Mouse (Mus musculus): ENCODE data around the gene Gm45902. TPM values are rescaled to one million over a fixed set of nuclear protein-coding genes. Genes with fewer than 3 reads are reported as not detected.

Gm45902 gene
- 9.2 and 9.7 TPM in 2 replicates for polyA plus RNA-seq (2015; fragmentation: Nextera tagmentation; extraction: Ambion mirVana)

- Histone ChIP-seq H3K27me3 (replicated peaks) (no peaks in the 10 kb centered on the region), H3K9ac (peak within 1 kb of the TSS; percentile 82), H3K36me3 (replicated peaks) (peaks cover 17% of the 10 kb centered on the region; the same call in 1 of the 2 replicates), H3K9me3 (no peaks in the 10 kb centered on the region), H3K4me2 (peak within 1 kb of the TSS; percentile 85), H3K27ac (peak within 1 kb of the TSS; percentile 85), H3K4me3 (peak within 1 kb of the TSS; percentile 82), H3K4me1 (peaks cover 15% of the 10 kb centered on the region)
- ATAC-seq (replicated peaks) = peak; percentile 100
- WGBS = 1% methylated on average over 60 of the region's 60 CpGs
Observed at GRCm38 (mm10) chr2:3512552-3513454, at the start of gene Gm45902, which contains the start of the genes Hspa14 and Cdnf. TSS of gene Gm45902 (minus strand) at chr2:3512790. TSS of gene Hspa14 (minus strand) at chr2:3512814. TSS of gene Cdnf (plus strand) at chr2:3513030.

- Histone ChIP-seq H3K9ac (no peak overlapping the region), H3K27me3 (replicated peaks) (no peaks in the 10 kb centered on the region), H3K4me3 (no peak overlapping the region), H3K4me1 (no peaks in the 10 kb centered on the region), H3K4me2 (no peak overlapping the region), H3K27ac (no peak overlapping the region), H3K9me3 (no peaks in the 10 kb centered on the region), H3K36me3 (replicated peaks) (no peaks in the 10 kb centered on the region)
- 4% methylated on average over 4 of the region's 4 CpGs for WGBS
- ATAC-seq (replicated peaks) = 0 out of 2 replicates have a peak, but pooled peaks have one; percentile 63
Observed at GRCm38 (mm10) chr2:3546588-3546987, 34.0 kb upstream of the Gm45902 start.

GRCm38 (mm10) chr2:3546055-3546454, 33.5 kb upstream of the Gm45902 start:
- Histone ChIP-seq H3K36me3 (replicated peaks) (no peaks in the 10 kb centered on the region), H3K4me2 (no peak overlapping the region), H3K9me3 (no peaks in the 10 kb centered on the region), H3K27me3 (replicated peaks) (no peaks in the 10 kb centered on the region), H3K27ac (no peak overlapping the region), H3K4me3 (no peak overlapping the region), H3K9ac (no peak overlapping the region), H3K4me1 (no peaks in the 10 kb centered on the region)
- 84% methylated on average over 2 of the region's 2 CpGs for WGBS
- ATAC-seq (replicated peaks) = no peak

GRCm38 (mm10) chr2:3541307-3542079, 28.9 kb upstream of the Gm45902 start:
- H3K9ac ChIP-seq = no peak overlapping the region
- H3K4me3 ChIP-seq = no peak overlapping the region
- H3K27me3 ChIP-seq (replicated peaks) = no peaks in the 10 kb centered on the region
- no peak overlapping the region for H3K27ac ChIP-seq
- no peaks in the 10 kb centered on the region for H3K4me1 ChIP-seq
- 80% methylated on average over 9 of the region's 9 CpGs for WGBS
- no peaks in the 10 kb centered on the region for H3K36me3 ChIP-seq (replicated peaks)
- no peak for ATAC-seq (replicated peaks)
- H3K4me2 ChIP-seq = no peak overlapping the region
- H3K9me3 ChIP-seq = no peaks in the 10 kb centered on the region

GRCm38 (mm10) chr2:3526288-3526687, 13.7 kb upstream of the Gm45902 start:
- ATAC-seq (replicated peaks) = no peak
- Histone ChIP-seq H3K4me3 (no peak overlapping the region), H3K9me3 (no peaks in the 10 kb centered on the region), H3K9ac (no peak overlapping the region), H3K4me2 (no peak overlapping the region), H3K27ac (no peak overlapping the region), H3K36me3 (replicated peaks) (no peaks in the 10 kb centered on the region), H3K4me1 (no peaks in the 10 kb centered on the region), H3K27me3 (replicated peaks) (no peaks in the 10 kb centered on the region)
- WGBS = 83% methylated on average over 6 of the region's 6 CpGs

- 83% methylated on average over 4 of the region's 4 CpGs for WGBS
- H3K9me3 ChIP-seq = no peaks in the 10 kb centered on the region
- no peaks in the 10 kb centered on the region for H3K4me1 ChIP-seq
- no peak overlapping the region for H3K4me3 ChIP-seq
- H3K4me2 ChIP-seq = no peak overlapping the region
- H3K36me3 ChIP-seq (replicated peaks) = no peaks in the 10 kb centered on the region
- H3K27ac ChIP-seq = no peak overlapping the region
- H3K27me3 ChIP-seq (replicated peaks) = no peaks in the 10 kb centered on the region
- ATAC-seq (replicated peaks) = no peak
- no peak overlapping the region for H3K9ac ChIP-seq
Observed at GRCm38 (mm10) chr2:3522558-3522957, 10.0 kb upstream of the Gm45902 start.

GRCm38 (mm10) chr2:3512076-3512475, 514 bp downstream of the Gm45902 start:
- WGBS = under 1% methylated on average over 15 of the region's 15 CpGs
- Histone ChIP-seq H3K27ac (peak overlapping the region; percentile 83), H3K9me3 (no peaks in the 10 kb centered on the region)

GRCm38 (mm10) chr2:3500886-3501285, 11.7 kb downstream of the Gm45902 start:
- no peak overlapping the region for H3K9ac ChIP-seq
- no peak overlapping the region for H3K4me3 ChIP-seq
- no peaks in the 10 kb centered on the region for H3K9me3 ChIP-seq
- H3K27ac ChIP-seq = no peak overlapping the region
- no peak for ATAC-seq (replicated peaks)
- peaks cover 34% of the 10 kb centered on the region for H3K36me3 ChIP-seq (replicated peaks)
- H3K4me2 ChIP-seq = no peak overlapping the region
- H3K27me3 ChIP-seq (replicated peaks) = no peaks in the 10 kb centered on the region
- no peaks in the 10 kb centered on the region for H3K4me1 ChIP-seq
- WGBS = 95% methylated on average over 5 of the region's 5 CpGs

More at GRCm38 (mm10) chr2:3512076-3512475, 514 bp downstream of the Gm45902 start:
- peaks cover 19% of the 10 kb centered on the region; the same call in 1 of the 2 replicates for H3K36me3 ChIP-seq (replicated peaks)
- no peak for ATAC-seq (replicated peaks)
- H3K4me1 ChIP-seq = peaks cover 15% of the 10 kb centered on the region
- peak overlapping the region; percentile 82 for H3K4me3 ChIP-seq
- peak overlapping the region; percentile 82 for H3K9ac ChIP-seq
- H3K4me2 ChIP-seq = peak overlapping the region; percentile 85
- no peaks in the 10 kb centered on the region for H3K27me3 ChIP-seq (replicated peaks)

GRCm38 (mm10) chr2:3499543-3499942, 13.0 kb downstream of the Gm45902 start:
- Histone ChIP-seq H3K4me2 (no peak overlapping the region), H3K36me3 (replicated peaks) (peaks cover 40% of the 10 kb centered on the region), H3K4me3 (no peak overlapping the region), H3K4me1 (no peaks in the 10 kb centered on the region), H3K27me3 (replicated peaks) (no peaks in the 10 kb centered on the region), H3K9me3 (no peaks in the 10 kb centered on the region), H3K9ac (no peak overlapping the region), H3K27ac (no peak overlapping the region)
- ATAC-seq (replicated peaks) = no peak
- WGBS = 95% methylated on average over 6 of the region's 6 CpGs

GRCm38 (mm10) chr2:3493833-3494409, 18.7 kb downstream of the Gm45902 start:
- Histone ChIP-seq H3K4me3 (no peak overlapping the region), H3K27me3 (replicated peaks) (no peaks in the 10 kb centered on the region), H3K27ac (no peak overlapping the region), H3K4me2 (no peak overlapping the region), H3K36me3 (replicated peaks) (peaks cover 45% of the 10 kb centered on the region), H3K4me1 (no peaks in the 10 kb centered on the region), H3K9me3 (no peaks in the 10 kb centered on the region), H3K9ac (no peak overlapping the region)
- WGBS = 92% methylated on average over 3 of the region's 3 CpGs
- no peak for ATAC-seq (replicated peaks)

GRCm38 (mm10) chr2:3489816-3490215, 22.8 kb downstream of the Gm45902 start:
- H3K4me2 ChIP-seq = no peak overlapping the region
- WGBS = 44% methylated on average over 3 of the region's 3 CpGs
- H3K9me3 ChIP-seq = no peaks in the 10 kb centered on the region
- no peak overlapping the region for H3K27ac ChIP-seq
- no peak for ATAC-seq (replicated peaks)
- no peaks in the 10 kb centered on the region for H3K4me1 ChIP-seq
- no peak overlapping the region for H3K9ac ChIP-seq
- peaks cover 22% of the 10 kb centered on the region; the same call in 1 of the 2 replicates for H3K36me3 ChIP-seq (replicated peaks)
- H3K27me3 ChIP-seq (replicated peaks) = no peaks in the 10 kb centered on the region
- no peak overlapping the region for H3K4me3 ChIP-seq

- no peak overlapping the region for H3K9ac ChIP-seq
- H3K27me3 ChIP-seq (replicated peaks) = no peaks in the 10 kb centered on the region
Observed at GRCm38 (mm10) chr2:3480239-3480638, 32.4 kb downstream of the Gm45902 start.

More at GRCm38 (mm10) chr2:3480239-3480638, 32.4 kb downstream of the Gm45902 start:
- H3K4me1 ChIP-seq = peaks cover 6% of the 10 kb centered on the region
- H3K36me3 ChIP-seq (replicated peaks) = no peaks in the 10 kb centered on the region
- H3K4me3 ChIP-seq = no peak overlapping the region
- 88% methylated on average over 3 of the region's 3 CpGs for WGBS
- H3K4me2 ChIP-seq = no peak overlapping the region
- no peak overlapping the region for H3K27ac ChIP-seq
- ATAC-seq (replicated peaks) = no peak
- no peaks in the 10 kb centered on the region for H3K9me3 ChIP-seq

Measured in midbrain, embryonic 15.5 days (tissue).